Mouse (Mus musculus) bone marrow macrophage, adult 2 months (primary cell): ENCODE results near the gene Bpifc. TPM values are rescaled to one million over a fixed set of nuclear protein-coding genes. Genes with fewer than 3 reads are reported as not detected.

Experiments used
- H3K27ac ChIP-seq: 2 replicates; pipeline ENCODE4 v1.5.1; 2012; ENCODE audit warnings: low read depth, low read length; ENCODE audit not compliant: insufficient read depth
- H3K4me1 ChIP-seq: 2 replicates; pipeline ENCODE4 v1.6.1; 2012; ENCODE audit warnings: low read length; ENCODE audit not compliant: control insufficient read depth, insufficient read depth
- H3K4me3 ChIP-seq: 2 replicates; pipeline ENCODE4 v1.5.1; 2012; ENCODE audit warnings: mild to moderate bottlenecking, low read length, moderate library complexity; ENCODE audit not compliant: insufficient read depth
- CTCF ChIP-seq: IDR thresholded peaks from 2 replicates; pipeline ENCODE4 v1.5.1; 2012; ENCODE audit warnings: low read depth, mild to moderate bottlenecking, low read length, moderate library complexity
- POLR2A ChIP-seq: IDR thresholded peaks from 2 replicates; pipeline ENCODE4 v1.6.1; 2012; ENCODE audit warnings: mild to moderate bottlenecking, low read depth, low read length, borderline replicate concordance
- polyA plus RNA-seq: library from polyadenylated mRNA; stranded (reverse); fragments of >200 nt; gene quantifications from 2 replicates; pipeline ENCODE4 v1.2.4, GENCODE M21; 2012; ENCODE audit not compliant: missing spikeins, insufficient read depth, insufficient read length

Bpifc gene
- polyA plus RNA-seq, 1 experiment: not detected

GRCm38 (mm10) chr10:85957464-85957950 lies 54.2 kb downstream of the Bpifc start, which contains the start of gene Rtcb:
Gene Rtcb, minus strand, starts transcription at chr10:85957823.
- peak within 1 kb of the TSS; percentile 93 for H3K4me3 ChIP-seq
- peaks cover 29% of the 10 kb centered on the region for H3K4me1 ChIP-seq
- TF ChIP-seq CTCF (no peak), POLR2A (no peak)
- H3K27ac ChIP-seq: peak within 1 kb of the TSS; percentile 44

- no peak for TF ChIP-seq CTCF
- no peak for TF ChIP-seq POLR2A
- Histone ChIP-seq H3K27ac (peak overlapping the region; percentile 44), H3K4me3 (peak overlapping the region; percentile 93), H3K4me1 (peaks cover 32% of the 10 kb centered on the region)
These were observed 54.8 kb downstream of the Bpifc start for GRCm38 (mm10) chr10:85956871-85957419.

GRCm38 (mm10) chr10:85954429-85954828 lies 57.3 kb downstream of the Bpifc start:
- Histone ChIP-seq H3K4me1 (peaks cover 43% of the 10 kb centered on the region), H3K27ac (no peak overlapping the region), H3K4me3 (no peak overlapping the region)
- TF ChIP-seq CTCF (no peak), POLR2A (no peak)

GRCm38 (mm10) chr10:85953401-85953800 lies 58.3 kb downstream of the Bpifc start:
- Histone ChIP-seq H3K4me1 (peaks cover 43% of the 10 kb centered on the region), H3K27ac (no peak overlapping the region), H3K4me3 (no peak overlapping the region)
- TF ChIP-seq POLR2A: no peak
- no peak for TF ChIP-seq CTCF

- Histone ChIP-seq H3K27ac (peak overlapping the region; percentile 60), H3K4me3 (no peak overlapping the region), H3K4me1 (peaks cover 43% of the 10 kb centered on the region)
- TF ChIP-seq CTCF (no peak), POLR2A (no peak)
These were observed 59.8 kb downstream of the Bpifc start for GRCm38 (mm10) chr10:85951765-85952443.

GRCm38 (mm10) chr10:85948483-85949196 lies 63.1 kb downstream of the Bpifc start:
- TF ChIP-seq POLR2A (no peak), CTCF (no peak)
- Histone ChIP-seq H3K4me1 (peaks cover 25% of the 10 kb centered on the region), H3K27ac (no peak overlapping the region), H3K4me3 (no peak overlapping the region)

GRCm38 (mm10) chr10:85936280-85936965 lies 75.3 kb downstream of the Bpifc start:
- H3K27ac ChIP-seq: no peak overlapping the region
- no peak overlapping the region for H3K4me3 ChIP-seq
- peaks cover 7% of the 10 kb centered on the region for H3K4me1 ChIP-seq
- TF ChIP-seq POLR2A: no peak
- no peak for TF ChIP-seq CTCF

- TF ChIP-seq POLR2A (no peak), CTCF (no peak)
- Histone ChIP-seq H3K27ac (no peak overlapping the region), H3K4me3 (no peak overlapping the region), H3K4me1 (peaks cover 8% of the 10 kb centered on the region)
These were observed 81.7 kb downstream of the Bpifc start for GRCm38 (mm10) chr10:85929962-85930361.

- Histone ChIP-seq H3K4me1 (peaks cover 6% of the 10 kb centered on the region), H3K27ac (no peak overlapping the region), H3K4me3 (no peak overlapping the region)
- no peak for TF ChIP-seq CTCF
- TF ChIP-seq POLR2A: no peak
These were observed 82.5 kb downstream of the Bpifc start for GRCm38 (mm10) chr10:85929208-85929591.
